Mouse (Mus musculus) kidney, postnatal 10 days (tissue): Measurements from ENCODE around the gene Polr3b.

Experiments
- DNase-seq: peaks from one replicate; pipeline ENCODE4 v3.0.0; 2021; ENCODE audit warnings: mixed read lengths

Gene Polr3b

GRCm38 (mm10) chr10:84675653-84676052 lies 53.6 kb downstream of the Polr3b start:
- no peak for DNase-seq

- DNase-seq = no peak
Measured at GRCm38 (mm10) chr10:84676511-84676910, 54.4 kb downstream of the Polr3b start.

DNA sequence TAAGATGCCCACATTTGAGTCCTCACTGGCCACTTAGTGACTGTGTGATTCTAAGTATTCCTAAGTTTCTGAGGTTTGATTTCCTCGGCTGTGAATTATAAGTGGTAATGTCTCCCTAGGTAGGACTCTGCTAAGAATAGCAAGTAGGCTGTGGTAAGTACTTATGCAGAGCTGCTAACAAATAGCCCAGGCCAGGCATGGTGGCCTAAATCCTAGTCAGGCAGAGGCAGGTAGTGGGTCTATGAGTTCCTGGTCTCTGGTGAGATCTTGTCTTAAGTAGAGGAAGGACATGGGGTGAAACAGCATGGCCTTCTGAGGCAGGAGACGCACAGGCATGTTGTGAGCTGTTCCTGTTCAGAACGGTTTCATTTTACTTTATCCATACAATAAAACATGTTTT lies 55.8 kb downstream of the Polr3b start:
- no peak for DNase-seq

DNA sequence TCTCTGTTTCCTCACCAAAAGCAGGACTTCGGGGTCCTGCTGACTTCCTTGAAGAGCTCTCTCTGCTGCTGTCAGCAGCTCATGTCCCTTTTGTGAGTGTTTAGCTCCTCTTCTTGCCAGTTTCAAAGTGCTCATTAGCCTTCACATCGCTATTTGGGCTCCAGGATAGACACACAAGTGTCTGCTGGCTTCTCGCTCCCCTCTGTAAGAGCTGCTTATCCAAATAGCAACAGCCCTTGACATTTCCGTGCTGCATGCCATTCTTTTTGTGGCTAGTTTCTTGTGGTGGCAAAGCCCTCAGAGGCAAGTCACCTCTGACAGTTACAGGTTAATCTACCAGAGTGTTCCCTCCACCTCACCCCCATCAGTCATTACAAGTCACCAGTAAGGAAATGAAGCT lies 56.3 kb downstream of the Polr3b start:
- DNase-seq = no peak

GRCm38 (mm10) chr10:84685444-84686121 lies 63.5 kb downstream of the Polr3b start:
- DNase-seq = no peak

- peak; percentile 51 for DNase-seq
Measured at GRCm38 (mm10) chr10:84686122-84686497, 64.0 kb downstream of the Polr3b start.

- no peak for DNase-seq
Measured at GRCm38 (mm10) chr10:84686705-84687104, 64.6 kb downstream of the Polr3b start.

DNA sequence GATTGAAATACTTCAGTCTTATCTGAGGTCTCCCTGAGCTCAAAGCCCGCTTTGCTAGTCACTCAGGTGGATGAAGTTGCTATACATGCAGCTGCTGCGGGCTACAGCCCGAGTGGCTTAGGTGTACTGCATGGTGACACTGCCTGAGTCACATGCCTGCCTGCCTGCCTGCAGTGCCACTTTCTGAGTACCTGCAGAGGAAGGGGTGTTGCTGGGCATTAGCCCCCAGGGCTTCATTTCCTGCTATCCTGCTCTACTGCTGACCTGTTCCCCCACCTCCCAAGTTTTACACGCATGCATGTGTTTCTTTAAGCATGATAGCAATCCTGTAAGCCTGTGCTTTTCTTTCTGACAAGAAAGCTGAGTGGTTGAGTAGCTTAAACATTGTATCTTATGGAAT lies 65.6 kb downstream of the Polr3b start:
- no peak for DNase-seq

DNA sequence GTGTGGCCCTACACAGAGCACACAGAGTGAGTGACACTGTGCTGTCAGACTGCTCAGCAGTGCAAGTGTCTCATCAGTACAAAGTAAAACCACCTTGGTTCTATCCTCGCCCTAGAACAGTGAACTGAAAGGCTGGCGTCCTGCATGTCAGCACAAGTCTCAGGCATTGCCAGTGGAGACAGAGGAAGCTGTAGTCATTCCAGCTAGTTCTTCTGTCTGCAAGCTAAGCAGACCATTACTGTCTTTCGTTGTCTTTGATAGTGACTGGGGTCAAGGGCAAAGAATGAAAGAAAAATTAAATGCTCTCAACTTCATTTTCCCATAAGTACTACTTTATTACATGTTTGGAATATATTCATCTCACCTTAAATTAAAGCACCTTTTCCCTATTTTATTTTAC lies 67.8 kb downstream of the Polr3b start:
- no peak for DNase-seq

- DNase-seq = no peak
Measured at GRCm38 (mm10) chr10:84690818-84691217, 68.7 kb downstream of the Polr3b start.

- DNase-seq = no peak
Measured at GRCm38 (mm10) chr10:84691692-84692091, 69.6 kb downstream of the Polr3b start.

DNA sequence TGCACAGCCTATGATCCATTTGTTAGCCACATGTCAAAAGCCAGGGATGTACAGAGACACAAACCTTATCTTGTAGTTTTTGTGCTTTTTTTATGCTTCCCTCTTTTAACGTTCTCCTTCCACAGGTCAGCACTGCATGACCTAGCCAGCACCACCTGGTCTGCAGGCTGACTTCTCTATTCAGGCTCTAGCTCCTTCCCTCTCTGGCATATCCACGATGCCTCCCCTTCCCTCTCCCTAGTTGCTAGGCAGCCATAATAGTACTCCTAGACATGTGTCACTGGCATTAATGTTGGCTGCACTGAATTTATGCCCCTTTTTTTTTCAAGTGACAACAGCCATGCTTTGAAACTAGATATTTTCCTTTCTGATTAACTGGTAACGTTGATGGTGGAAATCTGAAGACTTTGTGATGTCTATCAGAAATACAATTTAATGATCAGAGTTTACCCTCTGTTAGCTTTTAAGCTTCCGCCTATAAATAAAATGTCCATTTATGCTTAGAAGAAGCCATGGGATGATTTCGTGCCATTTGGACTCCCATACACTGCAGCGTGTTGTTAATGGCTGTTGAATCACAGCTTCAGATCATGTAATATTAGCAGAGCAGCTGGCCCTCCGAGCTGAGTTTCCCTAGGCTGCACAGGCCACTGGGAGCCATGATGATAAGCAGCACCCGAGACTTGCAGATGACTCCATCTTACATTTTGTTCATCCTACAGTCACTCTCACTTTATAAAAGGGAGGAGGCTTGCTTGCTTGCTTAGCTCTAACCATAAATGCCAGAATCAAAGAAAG lies 71.9 kb downstream of the Polr3b start:
- DNase-seq = no peak

DNA sequence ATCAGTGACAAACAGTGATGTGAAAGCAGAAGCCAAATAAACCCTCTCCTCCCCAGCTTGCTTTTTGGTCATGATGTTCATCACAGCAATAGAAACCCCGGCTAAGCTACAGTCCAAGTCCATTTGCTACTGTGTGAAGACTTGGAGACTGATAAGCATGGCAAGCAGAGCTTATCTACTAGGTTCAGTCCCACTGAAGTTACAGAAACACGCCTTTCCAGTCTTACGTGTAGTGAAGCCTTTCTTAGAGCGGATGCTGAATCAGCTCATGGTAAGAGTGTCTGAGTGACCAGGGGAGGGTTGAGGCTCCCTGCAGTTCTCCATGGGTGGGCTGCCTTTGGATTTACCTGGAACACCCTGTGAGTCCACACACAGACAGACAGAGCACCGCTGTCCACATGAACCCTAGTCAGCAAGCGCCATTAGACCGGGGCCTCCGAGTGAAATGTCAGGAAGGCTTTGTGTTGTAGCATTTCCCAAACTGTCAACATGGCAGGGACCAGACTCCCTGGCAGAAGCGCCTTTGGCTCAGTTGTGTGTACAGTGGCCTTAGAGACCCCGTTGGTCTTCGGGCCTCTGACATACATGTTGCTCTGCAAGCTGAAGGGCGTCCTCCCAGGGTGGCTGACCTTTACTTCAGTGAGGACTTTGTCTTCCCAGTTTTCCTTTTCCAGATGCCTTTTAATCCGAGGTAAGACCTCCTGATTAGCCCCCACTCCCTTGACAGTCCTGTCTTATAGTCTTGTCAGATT lies 78.3 kb downstream of the Polr3b start:
- no peak for DNase-seq

GRCm38 (mm10) chr10:84701110-84701509 lies 79.0 kb downstream of the Polr3b start:
- DNase-seq = peak; percentile 56

DNA sequence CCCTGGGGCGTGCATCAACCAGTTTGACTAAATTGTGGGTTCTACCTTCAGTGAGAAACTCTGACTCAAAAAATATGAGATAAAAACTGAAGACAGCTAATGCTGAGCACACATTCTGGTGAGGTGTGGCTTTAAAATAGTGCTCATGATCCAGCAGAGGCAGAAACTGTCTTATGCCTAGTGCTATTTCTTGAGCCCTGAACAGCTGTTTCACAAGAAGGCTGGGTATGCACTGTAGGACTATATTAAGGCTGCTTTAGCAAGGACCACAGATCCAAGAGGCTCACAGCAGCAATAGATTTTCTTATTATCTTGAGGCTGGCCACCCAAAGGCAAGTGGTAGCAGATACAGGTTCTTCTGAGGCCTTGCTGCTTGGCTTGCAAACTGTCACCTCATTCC lies 80.0 kb downstream of the Polr3b start:
- no peak for DNase-seq

DNA sequence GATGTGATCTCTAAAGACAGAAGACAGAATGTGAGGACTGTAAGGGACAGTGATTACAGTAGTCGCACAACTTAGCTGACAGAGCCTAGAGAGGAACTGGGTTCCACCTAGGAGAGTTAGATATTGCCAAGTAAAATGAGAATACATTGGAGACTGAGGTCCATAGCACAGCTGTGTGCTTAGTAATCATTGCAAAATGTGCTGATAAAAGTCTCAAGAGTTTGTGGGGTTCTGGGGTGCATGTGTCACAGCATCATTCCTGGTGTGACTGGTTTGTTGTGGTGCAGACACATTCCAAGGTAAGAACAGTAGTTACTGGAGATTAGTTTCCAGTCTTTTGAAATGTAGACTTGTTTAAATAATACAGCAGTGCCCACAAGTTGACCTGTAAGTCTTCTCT lies 82.5 kb downstream of the Polr3b start:
- DNase-seq = no peak

GRCm38 (mm10) chr10:84705234-84705633 lies 83.1 kb downstream of the Polr3b start:
- DNase-seq = no peak

DNA sequence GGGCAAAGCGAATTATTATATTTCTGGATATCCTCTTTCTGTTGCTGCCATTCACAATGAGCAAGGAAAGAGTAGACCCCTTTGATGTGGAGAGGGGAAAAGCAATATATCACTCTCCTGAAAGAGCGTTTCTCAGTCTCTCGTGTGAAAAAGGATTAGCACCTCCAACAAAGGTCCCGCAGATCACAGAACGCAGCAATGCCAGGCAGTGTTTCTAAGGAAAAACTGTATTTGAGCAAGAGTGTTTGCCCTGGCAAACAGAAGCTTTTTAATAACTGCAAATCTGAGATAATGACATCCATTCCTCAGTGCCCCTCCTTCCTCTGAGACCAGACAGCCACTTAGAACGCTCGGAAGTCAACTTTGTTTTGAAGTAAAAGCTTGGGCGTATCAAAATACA lies 84.5 kb downstream of the Polr3b start:
- no peak for DNase-seq

- DNase-seq = no peak
Measured at GRCm38 (mm10) chr10:84707226-84707625, 85.1 kb downstream of the Polr3b start.

DNA sequence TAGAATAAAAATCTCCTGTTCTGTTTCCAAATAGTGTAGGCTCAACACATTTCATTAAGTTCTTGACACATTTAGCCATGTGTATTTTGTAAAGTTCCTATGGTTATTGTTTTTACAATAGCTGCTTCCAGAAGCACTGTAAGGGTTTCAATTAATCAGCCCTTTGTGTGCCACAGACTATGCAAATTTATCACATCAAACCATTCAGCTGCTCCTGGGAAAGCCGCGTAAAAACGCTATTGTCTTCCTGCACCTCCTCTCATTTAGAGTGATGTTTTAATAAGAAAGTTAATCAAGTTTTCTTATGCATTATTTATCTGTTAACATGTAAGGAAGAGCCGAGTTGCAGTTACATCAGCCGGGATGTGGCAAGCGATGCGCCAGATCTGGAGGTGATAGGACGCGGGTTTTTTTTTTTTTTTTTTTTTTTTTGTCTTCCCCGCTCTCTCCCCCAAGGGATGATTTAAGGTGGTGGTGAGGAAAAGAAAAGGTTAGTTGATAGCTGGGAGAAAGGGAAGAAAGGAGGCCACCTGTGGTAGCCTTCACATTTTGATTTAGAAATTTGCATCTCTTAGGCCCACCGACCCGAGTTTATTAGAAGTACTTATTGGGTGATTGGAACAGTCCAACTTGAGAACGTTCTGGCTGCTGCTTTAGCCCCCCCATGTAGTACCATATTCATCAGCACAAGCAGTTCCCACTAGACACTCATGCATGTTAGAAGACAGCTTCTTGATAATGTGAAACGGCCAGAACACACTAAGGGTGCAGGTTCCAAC lies 85.8 kb downstream of the Polr3b start:
- no peak for DNase-seq

GRCm38 (mm10) chr10:84710192-84710591 lies 88.1 kb downstream of the Polr3b start:
- DNase-seq = no peak

DNA sequence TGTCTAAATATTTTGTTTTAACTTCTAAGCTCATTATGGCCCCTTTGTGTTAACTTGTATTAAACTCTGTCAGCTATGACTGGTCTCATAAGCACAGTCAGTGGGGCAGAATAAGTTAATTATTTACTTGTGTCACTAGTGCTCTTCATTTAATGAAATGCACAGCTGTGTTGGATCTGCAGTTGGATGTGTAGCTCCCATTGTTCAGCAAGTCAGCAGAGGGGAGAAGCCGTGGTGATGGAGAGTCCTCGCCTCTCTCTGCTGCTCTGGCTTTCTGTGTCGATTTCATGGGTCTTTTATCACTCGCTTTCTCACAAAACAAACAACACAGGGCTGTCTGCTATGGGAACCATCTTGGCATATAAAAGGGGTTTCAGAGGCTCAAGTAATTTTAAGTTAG lies 88.7 kb downstream of the Polr3b start:
- no peak for DNase-seq

DNA sequence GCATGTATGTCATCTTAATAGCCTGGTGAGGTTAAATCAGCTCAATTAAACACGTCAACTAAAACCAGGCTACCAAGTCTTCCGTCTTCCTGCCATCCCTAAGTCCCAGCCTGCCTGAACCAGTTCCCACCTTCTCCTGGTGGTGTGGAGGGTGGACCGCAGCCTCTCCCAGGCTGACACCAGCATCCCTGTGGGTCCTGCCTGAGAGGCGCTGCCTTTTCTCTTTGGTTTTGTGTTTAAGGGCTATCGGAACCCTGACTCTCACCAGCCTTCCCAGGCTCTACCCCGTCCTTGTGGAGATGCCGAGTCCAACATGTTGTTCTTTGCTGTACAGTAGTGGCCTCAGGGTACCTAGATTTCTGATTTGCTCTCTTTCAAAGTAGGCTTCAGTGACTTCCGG lies 89.4 kb downstream of the Polr3b start:
- DNase-seq = no peak
